Mouse (Mus musculus) retina, adult 2 months (tissue): ENCODE data around the gene Gm13285.
A peak's percentile ranks its signal among the peaks of the same experiment; 100 is the strongest.
"Not testable (repeated sequence)": the region's sequence is repeated elsewhere in the genome, so short reads cannot be mapped to it uniquely, and the experiment has no call there.

Experiments used
- DNase-seq: peaks from one replicate; pipeline ENCODE4 v3.0.0-alpha.2; 2012; ENCODE audit warnings: low read depth, low spot score

Gene Gm13285

GRCm38 (mm10) chr4:88799365-88799764, at the start of gene Gm13285:
Gene Gm13285 (plus strand): TSS chr4:88799665.
- not testable (repeated sequence) for DNase-seq

- DNase-seq = no peak
These were observed 49.5 kb upstream of the Gm13285 start for GRCm38 (mm10) chr4:88749926-88750325.

- DNase-seq = not testable (repeated sequence)
These were observed 44.6 kb upstream of the Gm13285 start, which contains the start of gene Gm13271 for GRCm38 (mm10) chr4:88754818-88755340. Gene Gm13271 (plus strand): TSS chr4:88754868.

GRCm38 (mm10) chr4:88756581-88757513, 42.6 kb upstream of the Gm13285 start:
- not testable (repeated sequence) for DNase-seq

GRCm38 (mm10) chr4:88757628-88758031, 41.8 kb upstream of the Gm13285 start:
- DNase-seq = peak; percentile 60

GRCm38 (mm10) chr4:88758751-88759150, 40.7 kb upstream of the Gm13285 start:
- not testable (repeated sequence) for DNase-seq

- not testable (repeated sequence) for DNase-seq
These were observed 39.7 kb upstream of the Gm13285 start, which contains the start of gene Gm13283 for GRCm38 (mm10) chr4:88759610-88760268. Gene Gm13283 (plus strand): TSS chr4:88760119.

- peak; percentile 38 for DNase-seq
These were observed 39.0 kb upstream of the Gm13285 start for GRCm38 (mm10) chr4:88760431-88760830.

GRCm38 (mm10) chr4:88761776-88762175, 37.7 kb upstream of the Gm13285 start:
- not testable (repeated sequence) for DNase-seq

GRCm38 (mm10) chr4:88762341-88762740, 37.1 kb upstream of the Gm13285 start:
- not testable (repeated sequence) for DNase-seq

GRCm38 (mm10) chr4:88763384-88764018, 36.0 kb upstream of the Gm13285 start:
- DNase-seq = peak; percentile 16

GRCm38 (mm10) chr4:88773534-88773933, 25.9 kb upstream of the Gm13285 start, which contains the start of gene Gm13290:
Gene Gm13290 (plus strand): TSS chr4:88773834.
- not testable (repeated sequence) for DNase-seq

GRCm38 (mm10) chr4:88776622-88777021, 22.8 kb upstream of the Gm13285 start, which contains the start of gene Gm13289:
Gene Gm13289 (plus strand): TSS chr4:88776922.
- not testable (repeated sequence) for DNase-seq

GRCm38 (mm10) chr4:88779550-88779949, 19.9 kb upstream of the Gm13285 start, which contains the start of gene Gm13272:
Gene Gm13272 (plus strand): TSS chr4:88779850.
- not testable (repeated sequence) for DNase-seq

- not testable (repeated sequence) for DNase-seq
These were observed 19.1 kb upstream of the Gm13285 start for GRCm38 (mm10) chr4:88780320-88780719.

GRCm38 (mm10) chr4:88781831-88782230, 17.6 kb upstream of the Gm13285 start, which contains the start of gene Ifnz:
Gene Ifnz (plus strand): TSS chr4:88782131.
- not testable (repeated sequence) for DNase-seq

GRCm38 (mm10) chr4:88782335-88782734, 17.1 kb upstream of the Gm13285 start:
- DNase-seq = not testable (repeated sequence)

- DNase-seq = not testable (repeated sequence)
These were observed 14.1 kb upstream of the Gm13285 start, which contains the start of gene Gm13276 for GRCm38 (mm10) chr4:88785409-88785808. Gene Gm13276 (plus strand): TSS chr4:88785709.

GRCm38 (mm10) chr4:88788402-88788801, 11.1 kb upstream of the Gm13285 start, which contains the start of gene Gm13277:
Gene Gm13277 (plus strand): TSS chr4:88788632.
- DNase-seq = not testable (repeated sequence)

GRCm38 (mm10) chr4:88791250-88791649, 8.2 kb upstream of the Gm13285 start, which contains the start of gene Gm13278:
Gene Gm13278 (plus strand): TSS chr4:88791550.
- DNase-seq = not testable (repeated sequence)
